Mouse (Mus musculus) natural killer cell, adult 2 months (primary cell): ENCODE results near the gene Zfp60.

Source experiments
- DNase-seq, 2 experiments: peaks; one replicate each; pipeline ENCODE4 v3.0.0; 2022; ENCODE audit warnings: low spot score in 2 of 2

Zfp60 gene

DNA sequence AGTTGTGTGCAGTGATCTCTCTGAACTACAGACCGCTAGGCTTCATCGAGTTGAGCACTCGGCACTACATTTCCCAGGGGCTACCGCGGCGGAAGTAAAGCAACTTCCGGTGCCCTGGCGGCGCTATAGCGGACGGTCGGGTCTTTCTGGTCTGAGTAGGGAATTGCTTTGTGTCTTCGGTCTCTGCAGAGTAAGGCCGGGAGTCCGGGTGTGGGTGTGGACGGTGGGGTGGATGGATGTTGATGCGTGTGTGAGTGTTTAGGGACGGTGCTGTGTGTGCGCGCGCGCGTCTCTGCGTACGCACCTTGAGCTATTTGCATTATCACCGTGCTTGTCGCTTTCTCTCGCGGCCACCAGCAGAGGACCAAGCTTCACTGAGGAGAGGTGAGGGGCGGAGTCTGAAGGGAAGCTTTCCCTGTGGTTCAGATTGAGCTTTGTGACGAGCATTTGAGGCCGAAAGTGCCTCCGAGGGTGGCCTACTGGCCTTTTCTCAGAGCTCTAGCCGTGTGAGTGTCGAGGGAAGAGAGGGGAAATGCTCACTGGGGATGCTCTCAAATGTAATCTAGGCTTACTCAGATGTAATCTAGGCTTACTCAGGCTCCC lies at the start of gene Zfp60:
Gene Zfp60, plus strand, starts transcription at position 109 of the 603 bp plus-strand sequence.
- peak; percentile 79 to 81 for DNase-seq

DNA sequence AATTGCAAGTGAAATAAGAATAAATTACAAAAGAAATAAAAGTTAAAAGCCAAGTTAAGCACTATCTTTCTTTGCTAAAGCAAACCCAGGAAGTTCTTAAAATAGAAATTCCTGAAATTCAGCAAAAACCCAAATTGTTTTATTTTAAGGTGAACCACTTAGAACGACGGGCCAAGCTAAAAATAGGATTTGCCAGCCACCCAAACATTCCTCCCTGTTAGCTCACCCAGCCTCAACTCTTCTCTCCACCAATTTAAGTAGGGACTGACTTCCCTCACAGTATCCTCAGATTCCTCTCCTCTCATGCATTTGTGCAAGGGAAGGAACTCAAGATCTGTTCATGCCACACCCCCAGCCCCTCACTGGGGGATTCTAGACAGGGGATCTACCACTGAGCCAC lies 48.0 kb upstream of the Zfp60 start:
- no peak for DNase-seq

- no peak for DNase-seq
Measured at GRCm38 (mm10) chr7:27685220-27685619, 46.0 kb upstream of the Zfp60 start.

DNA sequence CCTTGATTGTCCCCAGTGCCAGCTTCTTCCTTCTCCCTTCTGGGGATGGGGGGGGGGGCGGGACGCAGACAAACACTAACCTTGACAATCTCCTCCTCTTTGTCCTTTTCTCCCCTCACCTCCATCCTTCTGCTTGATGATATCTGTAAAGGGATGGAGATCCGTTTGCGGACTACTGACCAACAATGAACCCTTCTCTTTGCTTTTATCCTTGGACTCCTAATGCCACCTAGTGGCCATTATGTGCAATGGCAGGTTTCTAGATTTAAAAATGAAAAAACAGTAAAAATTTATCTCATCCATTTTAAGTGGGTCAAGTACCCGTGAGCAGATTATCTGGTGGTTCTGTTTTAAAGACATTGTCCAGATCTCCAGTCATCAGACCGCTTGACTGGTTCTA lies 45.5 kb upstream of the Zfp60 start:
- DNase-seq = no peak

DNA sequence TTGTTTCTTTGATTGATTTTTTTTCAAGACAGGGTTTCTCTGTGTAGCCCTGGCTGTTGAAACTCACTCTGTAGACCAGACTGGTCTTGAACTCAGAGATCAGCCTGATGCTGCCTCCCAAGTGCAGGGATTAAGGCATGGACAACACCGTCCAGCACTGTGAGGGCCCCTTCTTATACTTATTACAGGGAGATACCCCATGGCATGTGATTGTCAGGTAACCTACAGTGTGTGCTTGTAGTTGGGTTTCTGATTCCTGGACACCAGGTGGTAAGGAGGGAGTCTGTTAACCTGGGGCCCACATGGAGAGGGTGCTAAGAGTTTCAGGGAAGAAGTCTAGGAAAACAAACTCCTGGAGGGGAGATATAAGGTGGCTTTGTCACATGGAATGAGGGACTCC lies 44.1 kb upstream of the Zfp60 start:
- DNase-seq = no peak

DNA sequence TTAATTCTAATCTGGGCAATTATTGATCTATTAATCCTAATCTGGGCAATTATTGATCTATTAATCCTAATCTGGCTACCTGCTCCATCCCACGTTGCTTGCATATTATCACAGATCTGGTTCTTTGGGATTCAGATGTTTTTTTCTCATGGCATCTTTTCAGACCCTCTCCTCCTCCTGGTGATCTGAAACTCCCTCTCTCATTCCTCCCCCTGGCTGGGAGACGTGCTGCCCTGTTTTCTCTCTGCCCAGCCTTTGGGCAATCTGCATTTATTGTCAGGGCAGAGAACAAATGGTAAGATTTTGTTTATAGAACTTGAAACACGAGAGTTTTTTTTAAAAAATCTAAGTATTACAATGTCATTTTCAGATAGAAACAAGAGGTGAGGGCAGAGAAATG lies 43.4 kb upstream of the Zfp60 start:
- DNase-seq = no peak

- no peak for DNase-seq
Measured at GRCm38 (mm10) chr7:27688246-27688788, 42.9 kb upstream of the Zfp60 start.

DNA sequence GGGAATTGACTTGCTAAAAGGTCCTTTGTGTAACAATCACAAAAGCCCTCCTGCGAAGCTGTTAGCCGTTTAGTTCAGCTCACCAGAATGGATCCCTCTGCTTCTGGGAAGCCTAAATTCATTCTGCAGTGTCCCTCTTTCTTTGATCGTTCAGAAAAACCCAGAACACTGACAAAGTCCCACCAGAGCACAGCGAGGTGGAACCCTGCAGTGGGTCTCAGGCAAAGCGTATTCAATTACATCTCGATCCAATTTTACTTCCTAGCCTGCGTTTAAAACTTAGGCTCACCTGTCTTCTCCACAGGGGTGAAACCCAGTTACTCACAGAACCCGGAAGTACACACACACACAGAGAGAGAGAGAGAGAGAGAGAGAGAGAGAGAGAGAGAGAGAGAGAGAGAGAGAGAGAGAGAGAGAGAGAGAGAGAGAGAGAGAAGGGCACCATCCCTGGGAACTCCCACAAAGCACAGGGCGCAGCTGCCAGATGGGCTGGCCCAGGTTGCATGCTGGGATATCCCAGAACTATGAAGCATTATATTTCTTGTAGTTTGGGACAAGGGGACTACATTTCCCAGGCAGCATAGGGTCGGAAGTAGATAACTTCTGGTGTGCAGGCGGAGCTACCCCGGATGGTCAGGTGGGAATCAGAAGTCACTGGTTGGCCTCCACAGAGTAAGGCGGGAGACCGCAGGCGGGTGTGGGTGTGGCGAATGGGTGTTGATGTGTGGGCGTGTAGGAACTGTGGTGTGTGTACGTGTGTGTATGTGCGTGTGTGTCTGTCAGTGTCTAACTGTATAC lies 42.2 kb upstream of the Zfp60 start, which contains the start of gene Zfp607b:
Gene Zfp607b, plus strand, starts transcription at position 526 of the 798 bp plus-strand sequence.
- peak; percentile 95 for DNase-seq

DNA sequence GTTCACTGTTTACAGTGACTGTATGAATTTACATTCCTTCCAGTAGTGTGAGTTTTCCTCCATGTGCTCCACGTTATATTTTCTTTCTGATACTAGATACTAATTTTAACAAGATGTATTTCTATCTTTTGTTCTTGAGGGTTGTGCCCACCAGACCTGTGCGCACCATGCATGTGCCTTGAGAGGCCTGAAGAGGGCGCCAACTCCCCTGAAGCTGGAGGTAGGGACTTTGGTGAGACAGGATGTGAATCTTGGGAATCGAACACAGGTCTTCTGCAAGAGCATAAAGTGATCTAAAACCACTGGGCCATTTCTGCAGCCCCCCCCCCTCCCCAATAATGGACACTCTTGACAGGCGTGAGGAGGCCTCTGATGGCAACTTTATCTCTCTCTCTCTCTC lies 40.1 kb upstream of the Zfp60 start:
- DNase-seq = peak; percentile 23 to 47

GRCm38 (mm10) chr7:27696711-27697110 lies 34.5 kb upstream of the Zfp60 start:
- no peak for DNase-seq

GRCm38 (mm10) chr7:27710402-27710801 lies 20.8 kb upstream of the Zfp60 start:
- no peak for DNase-seq

GRCm38 (mm10) chr7:27721951-27722350 lies 9.2 kb upstream of the Zfp60 start:
- no peak for DNase-seq

DNA sequence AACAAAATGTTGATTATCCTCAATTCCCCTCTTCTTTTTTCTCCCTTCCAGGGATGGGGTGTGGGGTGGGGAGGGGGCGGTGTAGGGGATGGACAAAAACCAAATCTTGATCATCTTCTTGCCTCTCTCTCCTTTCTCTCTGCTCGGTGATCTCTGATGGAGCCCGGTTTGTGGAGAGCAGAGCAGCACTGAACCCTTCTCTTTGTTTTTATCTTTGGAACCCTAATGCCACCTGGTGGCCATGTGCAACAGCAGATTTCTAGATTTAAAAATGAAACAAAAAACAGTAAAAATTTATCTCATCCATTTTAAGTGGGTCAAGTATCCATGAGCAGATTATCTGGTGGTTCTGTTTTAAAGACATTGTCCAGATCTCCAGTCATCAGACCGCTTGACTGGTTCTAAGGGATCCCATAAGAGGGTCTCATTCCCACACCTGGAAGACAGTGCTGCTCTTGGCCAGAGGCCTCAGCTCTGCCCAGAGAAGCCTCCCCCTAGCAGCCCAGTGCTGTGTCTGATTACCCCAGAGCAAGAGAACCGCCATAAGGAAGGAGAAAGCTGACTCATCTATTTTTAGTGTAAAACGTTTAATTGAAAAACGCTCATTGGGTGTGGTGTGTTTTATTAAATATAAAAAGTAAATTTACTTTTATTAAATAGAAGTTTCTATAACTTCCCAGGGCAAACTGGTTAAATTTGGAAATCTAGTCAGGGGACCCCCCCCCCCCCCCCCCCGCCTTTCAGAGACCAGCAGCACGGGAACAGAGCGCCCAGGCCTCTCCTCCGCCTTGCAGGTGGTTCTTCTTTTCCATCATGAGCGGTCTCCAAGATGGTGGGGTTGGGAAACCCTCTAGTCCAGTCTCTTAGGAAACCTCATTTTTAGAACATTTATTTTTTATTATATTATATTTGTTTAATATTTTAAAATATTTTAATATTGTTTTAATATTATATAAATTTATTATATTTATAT lies 5.3 kb upstream of the Zfp60 start:
- DNase-seq = peak; percentile 38 to 50

GRCm38 (mm10) chr7:27727471-27727870 lies 3.7 kb upstream of the Zfp60 start:
- DNase-seq = no peak

GRCm38 (mm10) chr7:27731946-27732345 lies 757 bp downstream of the Zfp60 start:
- no peak for DNase-seq

DNA sequence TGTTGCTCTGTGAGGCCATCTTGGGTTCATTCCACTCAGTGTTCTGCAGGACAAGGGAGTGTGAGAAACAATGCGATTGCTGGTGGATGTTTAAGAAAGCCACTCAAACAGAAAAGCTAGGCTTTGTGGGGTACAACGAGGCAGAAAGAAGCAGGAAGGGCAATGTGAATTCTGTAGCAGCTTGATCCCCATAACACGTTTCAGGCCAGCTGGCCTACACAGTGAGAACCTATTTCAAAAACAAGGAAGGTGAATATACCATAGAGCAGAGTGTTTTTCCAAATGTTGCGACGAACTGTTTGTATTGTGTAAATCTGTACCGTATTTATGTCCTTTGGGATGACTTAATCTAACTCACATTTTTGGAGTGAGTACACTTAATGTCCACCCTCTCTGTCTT lies 1.3 kb downstream of the Zfp60 start:
- no peak for DNase-seq

- no peak for DNase-seq
Measured at GRCm38 (mm10) chr7:27735457-27735856, 4.3 kb downstream of the Zfp60 start.

- DNase-seq = no peak
Measured at GRCm38 (mm10) chr7:27756351-27757047, 25.3 kb downstream of the Zfp60 start.

DNA sequence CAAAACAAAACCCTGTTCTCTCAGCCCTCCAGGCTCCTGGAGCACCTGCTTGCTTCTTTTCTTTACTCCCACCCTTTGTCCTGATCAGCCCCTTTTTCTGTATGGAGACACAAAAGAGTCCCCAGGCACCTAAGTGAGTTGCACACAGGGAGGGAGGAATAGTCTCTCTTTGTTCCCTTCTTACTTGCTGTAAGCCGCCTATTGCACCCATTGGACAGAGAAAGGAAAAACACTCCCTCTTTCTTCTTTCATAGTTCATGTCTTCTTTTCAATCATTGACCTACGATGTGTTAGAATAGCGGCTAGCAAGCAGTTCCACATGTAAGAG lies 25.8 kb downstream of the Zfp60 start:
- no peak for DNase-seq

DNA sequence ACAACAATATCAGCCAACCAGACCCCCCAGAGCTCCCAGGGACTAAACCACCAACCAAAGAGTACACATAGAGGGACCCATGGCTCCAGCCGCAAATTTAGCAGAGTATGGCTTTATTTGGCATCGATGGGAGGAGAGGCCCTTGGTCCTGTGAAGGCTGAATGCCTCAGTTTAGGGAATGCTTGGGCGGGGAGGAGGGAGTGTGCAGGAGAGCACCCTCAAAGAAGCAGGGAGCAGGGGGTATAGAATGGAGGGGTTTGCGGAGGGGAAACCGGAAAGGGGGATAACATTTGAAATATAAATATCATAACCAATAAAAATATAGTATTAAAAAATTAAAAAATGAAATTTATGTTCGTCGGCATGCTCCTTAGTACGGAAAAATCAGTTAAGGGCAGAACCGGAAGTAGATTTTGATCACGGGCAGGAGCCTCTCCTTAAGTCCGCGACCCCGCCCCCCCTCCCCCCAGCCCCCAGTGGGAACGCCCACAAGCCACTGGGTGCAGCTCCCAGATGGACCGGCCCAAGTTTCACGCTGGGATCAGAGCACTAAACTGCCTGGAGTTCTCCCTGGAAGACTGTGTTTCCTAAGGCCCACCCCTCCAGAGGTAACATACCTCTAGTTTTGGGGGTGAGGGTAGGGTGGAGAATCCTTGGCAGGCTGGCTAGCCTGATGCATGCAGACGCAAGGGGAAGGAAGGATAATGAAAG lies 34.1 kb downstream of the Zfp60 start:
- no peak for DNase-seq

GRCm38 (mm10) chr7:27789306-27789705 lies 58.1 kb downstream of the Zfp60 start:
- DNase-seq = no peak
